Mouse (Mus musculus): Measurements from ENCODE around the gene Fam19a2.

Gene Fam19a2

GRCm38 (mm10) chr10:123751676-123752280 lies 488.0 kb downstream of the Fam19a2 start:
- no peak for DNase-seq

DNA sequence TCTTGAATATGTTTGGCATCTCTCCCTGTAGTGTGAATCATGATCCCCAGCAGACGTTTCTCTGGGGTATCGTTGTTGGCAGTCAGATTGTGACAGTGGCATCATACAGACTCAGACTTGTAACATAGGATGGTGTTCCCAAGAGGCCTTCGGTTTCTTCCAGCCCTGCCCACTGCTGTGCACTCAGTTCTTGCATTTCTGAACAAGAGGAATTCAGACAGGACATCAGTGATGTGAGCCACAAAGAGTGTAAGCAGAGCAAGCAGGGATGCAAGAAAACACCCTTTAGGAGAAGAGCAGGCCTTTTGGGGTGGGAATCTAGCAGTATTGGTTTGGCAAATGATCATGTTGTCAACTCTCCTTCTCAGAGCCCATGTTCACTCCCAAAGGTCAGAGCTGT lies 489.0 kb downstream of the Fam19a2 start:
- DNase-seq, result no peak

GRCm38 (mm10) chr10:123753996-123754395 lies 490.2 kb downstream of the Fam19a2 start:
- DNase-seq, result no peak

DNA sequence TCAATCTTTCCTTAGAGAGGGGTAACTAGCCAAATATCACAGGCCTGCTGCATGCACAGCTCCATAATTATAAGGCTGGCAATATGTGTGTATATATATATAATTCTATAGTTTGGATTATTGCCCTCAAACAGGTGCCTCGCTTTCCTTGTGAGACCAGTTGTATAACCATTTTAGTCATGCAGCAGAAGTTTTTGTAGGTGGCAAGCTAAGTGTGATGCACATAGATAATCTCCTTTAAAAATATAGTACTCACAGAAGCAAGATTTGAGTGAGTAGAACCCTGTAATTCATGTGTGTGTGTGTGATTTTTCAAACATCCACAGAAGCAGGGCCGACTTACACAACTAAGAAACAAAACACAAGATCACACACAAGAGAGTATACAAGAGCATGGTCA lies 525.6 kb downstream of the Fam19a2 start:
- no peak for DNase-seq

Data from kidney, postnatal 25 days (tissue).